Mouse (Mus musculus): ENCODE data around the gene Ptprh. TPM values are rescaled to one million over a fixed set of nuclear protein-coding genes. Genes with fewer than 3 reads are reported as not detected.

Ptprh gene
- polyA plus RNA-seq, 1 experiment from 2014 or later, result not detected

DNA sequence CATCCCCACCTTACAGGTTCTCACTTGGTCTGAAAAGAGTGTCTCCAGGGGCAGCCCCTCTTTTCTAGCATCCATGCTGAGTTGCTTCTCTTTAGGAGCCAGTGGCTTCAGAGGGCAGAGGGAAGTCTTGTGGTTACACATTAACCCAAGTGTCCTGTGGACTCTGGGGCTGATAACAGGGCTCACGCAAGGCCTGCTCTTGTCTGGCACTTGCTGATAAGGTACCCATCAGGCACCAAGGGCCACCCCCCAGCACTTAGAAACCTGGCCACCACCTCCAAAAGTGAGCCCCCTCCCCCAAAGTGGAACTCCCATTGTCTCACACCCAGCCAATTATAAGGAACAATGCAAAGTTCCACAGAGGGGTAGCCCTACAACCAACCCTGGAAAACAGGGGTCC, 26.4 kb upstream of the Ptprh start:
- POLR2A ChIA-PET, result no interaction called here
- ATAC-seq, result no peak
- no peak for DNase-seq (ENCODE audit: low read depth, low spot score)
- CTCF ChIA-PET, result no interaction called here
- TF ChIP-seq CTCF (IDR thresholded peaks at IDR 0.05), result no peak
- H3K27me3 ChIP-seq, result no peaks in the 10 kb centered on the region
- in situ Hi-C loops (cut with MboI; ENCODE audit: low pct_unique_long_range_greater_than_20kb), result no loop called here

- no peak for ATAC-seq
- in situ Hi-C loops (cut with MboI; ENCODE audit: low pct_unique_long_range_greater_than_20kb), result loop anchor here (10.0 kb wide), 1 partner anchor 175 kb away; no protein-coding TSS in a partner anchor
Observed at GRCm38 (mm10) chr7:4629586-4629985, 25.7 kb upstream of the Ptprh start.

GRCm38 (mm10) chr7:4625928-4626327, 22.1 kb upstream of the Ptprh start:
- no peak for ATAC-seq
- CTCF ChIA-PET, result no interaction called here
- POLR2A ChIA-PET, result no interaction called here

More at GRCm38 (mm10) chr7:4629586-4629985, 25.7 kb upstream of the Ptprh start:
- no peaks in the 10 kb centered on the region for H3K27me3 ChIP-seq
- CTCF ChIA-PET, result no interaction called here
- TF ChIP-seq CTCF (IDR thresholded peaks at IDR 0.05), result no peak
- POLR2A ChIA-PET, result no interaction called here
- no peak for DNase-seq (ENCODE audit: low read depth, low spot score)

DNA sequence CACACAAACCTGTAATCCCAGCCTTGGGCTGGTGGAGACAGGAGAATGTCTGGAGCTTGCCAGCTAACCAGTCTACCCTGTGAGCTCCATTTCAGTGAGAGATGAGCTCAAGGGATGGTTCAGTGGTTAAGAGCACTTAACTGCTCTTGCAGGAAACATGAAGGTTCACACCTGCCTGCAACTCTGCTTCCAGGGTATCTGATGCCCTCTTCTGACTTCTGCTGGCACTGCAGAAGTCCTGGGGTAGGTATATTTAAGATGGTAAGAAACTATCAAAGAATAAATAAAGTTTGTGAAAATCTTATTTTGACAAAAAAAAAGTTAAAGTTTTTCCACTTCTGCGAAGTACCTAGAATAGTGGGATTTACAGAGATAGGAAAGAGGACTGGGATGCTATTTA, 20.5 kb upstream of the Ptprh start:
- no peak for DNase-seq (ENCODE audit: low read depth, low spot score)
- in situ Hi-C loops (cut with MboI; ENCODE audit: low pct_unique_long_range_greater_than_20kb), result loop anchor here (10.0 kb wide), 1 partner anchor 180 kb away; no protein-coding TSS in a partner anchor
- TF ChIP-seq CTCF (IDR thresholded peaks at IDR 0.05), result no peak
- ChIA-PET POLR2A (interaction anchor here (0.7 kb wide), 1 partner anchor 21 kb away, joined by 3 read pairs; no protein-coding TSS in a partner anchor), CTCF (interaction anchor here (1.1 to 1.2 kb wide), 2 partner anchors 9 to 168 kb away, joined by 3 to 4 read pairs; partner anchors contain the start of gene Rpl28)
- no peaks in the 10 kb centered on the region for H3K27me3 ChIP-seq
- ATAC-seq, result no peak

More at GRCm38 (mm10) chr7:4625928-4626327, 22.1 kb upstream of the Ptprh start:
- no peak for TF ChIP-seq CTCF (IDR thresholded peaks at IDR 0.05)
- in situ Hi-C loops (cut with MboI; ENCODE audit: low pct_unique_long_range_greater_than_20kb), result loop anchor here (10.0 kb wide), 1 partner anchor 179 kb away; no protein-coding TSS in a partner anchor
- no peak for DNase-seq (ENCODE audit: low read depth, low spot score)
- no peaks in the 10 kb centered on the region for H3K27me3 ChIP-seq

DNA sequence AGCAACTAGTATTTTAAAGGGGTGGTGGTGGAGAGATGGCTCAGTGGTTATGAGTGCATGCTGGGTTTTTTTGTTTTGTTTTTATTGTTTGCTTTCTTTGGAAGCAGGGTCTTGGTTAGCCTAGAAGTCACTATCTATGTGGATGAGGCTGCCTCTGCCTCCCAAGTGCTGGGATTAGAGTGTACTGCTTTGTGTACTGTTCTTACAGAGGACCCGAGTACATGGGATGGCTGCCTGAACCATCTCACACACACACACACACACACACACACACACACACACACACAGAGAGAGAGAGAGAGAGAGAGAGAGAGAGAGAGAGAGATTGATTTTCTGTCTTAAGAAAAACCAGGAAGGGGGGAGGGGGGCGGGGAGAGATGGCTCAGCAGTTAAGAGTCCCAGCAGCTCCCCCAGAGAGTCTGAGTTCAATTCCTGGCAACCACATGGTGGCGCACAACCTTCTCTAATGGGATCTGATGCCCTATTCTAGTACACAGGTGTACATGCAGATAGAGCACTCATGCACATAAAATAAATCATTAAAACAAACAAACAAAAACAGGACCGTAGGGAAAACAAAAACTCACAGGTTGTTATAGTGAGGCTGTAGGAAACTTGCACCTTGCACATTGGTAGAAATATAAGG, 19.8 kb upstream of the Ptprh start:
- in situ Hi-C loops (cut with MboI; ENCODE audit: low pct_unique_long_range_greater_than_20kb), result loop anchor here (10.0 kb wide), 1 partner anchor 181 kb away; no protein-coding TSS in a partner anchor
- ATAC-seq (no peak), DNase-seq (ENCODE audit: low read depth, low spot score) (no peak)
- peak; percentile 56 for TF ChIP-seq CTCF (IDR thresholded peaks at IDR 0.05)
- ChIA-PET CTCF (interaction anchor here (0.6 to 1.2 kb wide), 4 partner anchors 8 to 169 kb away, joined by 3 to 4 read pairs (median 3); partner anchors contain the start of gene Rpl28), POLR2A (interaction anchor here (0.7 kb wide), 1 partner anchor 22 kb away, joined by 3 read pairs; no protein-coding TSS in a partner anchor)
- no peaks in the 10 kb centered on the region for H3K27me3 ChIP-seq

GRCm38 (mm10) chr7:4619979-4620378, 16.1 kb upstream of the Ptprh start:
- H3K27me3 ChIP-seq, result peaks cover 5% of the 10 kb centered on the region
- ATAC-seq (peak; percentile 26), DNase-seq (ENCODE audit: low read depth, low spot score) (peak; percentile 20)
- no peak for TF ChIP-seq CTCF (IDR thresholded peaks at IDR 0.05)
- in situ Hi-C loops (cut with MboI; ENCODE audit: low pct_unique_long_range_greater_than_20kb), result loop anchor here (10.0 kb wide), 2 partner anchors 55 to 185 kb away; no protein-coding TSS in a partner anchor
- CTCF ChIA-PET, result no interaction called here
- POLR2A ChIA-PET, result no interaction called here

- in situ Hi-C loops (cut with MboI; ENCODE audit: low pct_unique_long_range_greater_than_20kb), result loop anchor here (10.0 kb wide), 1 partner anchor 49 kb away; no protein-coding TSS in a partner anchor
- ChIA-PET CTCF (no interaction called here), POLR2A (no interaction called here)
- ATAC-seq (no peak), DNase-seq (ENCODE audit: low read depth, low spot score) (no peak)
- peaks cover 27% of the 10 kb centered on the region for H3K27me3 ChIP-seq
- TF ChIP-seq CTCF (IDR thresholded peaks at IDR 0.05), result no peak
Observed at GRCm38 (mm10) chr7:4613740-4614403, 10.0 kb upstream of the Ptprh start.

DNA sequence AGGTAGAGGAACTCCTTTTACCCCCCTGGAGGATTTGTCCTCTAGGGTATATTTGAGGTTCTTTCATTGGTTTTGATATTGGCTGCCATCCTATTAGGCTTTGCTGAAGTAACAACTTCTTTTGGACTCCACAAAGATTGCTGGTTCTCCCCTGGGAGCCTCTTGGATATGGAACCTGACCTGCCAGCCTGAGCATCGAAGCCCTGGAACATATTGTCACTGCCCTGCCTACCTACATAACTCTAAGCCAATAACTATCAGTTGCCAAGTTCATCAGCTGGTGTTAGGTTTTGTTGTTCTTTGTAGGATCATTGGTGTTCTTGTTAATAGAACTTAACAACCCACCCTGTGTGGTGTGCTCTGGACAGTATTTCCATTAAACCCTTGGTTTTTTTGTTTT, 9.1 kb upstream of the Ptprh start:
- DNase-seq (ENCODE audit: low read depth, low spot score), result no peak
- ChIA-PET CTCF (no interaction called here), POLR2A (no interaction called here)
- peaks cover 27% of the 10 kb centered on the region for H3K27me3 ChIP-seq
- in situ Hi-C loops (cut with MboI; ENCODE audit: low pct_unique_long_range_greater_than_20kb), result loop anchor here (10.0 kb wide), 1 partner anchor 48 kb away; no protein-coding TSS in a partner anchor
- ATAC-seq, result no peak
- TF ChIP-seq CTCF (IDR thresholded peaks at IDR 0.05), result no peak

- ATAC-seq (no peak), DNase-seq (ENCODE audit: low read depth, low spot score) (no peak)
- ChIA-PET CTCF (no interaction called here), POLR2A (no interaction called here)
- TF ChIP-seq CTCF (IDR thresholded peaks at IDR 0.05), result no peak
- in situ Hi-C loops (cut with MboI; ENCODE audit: low pct_unique_long_range_greater_than_20kb), result loop anchor here (10.0 kb wide), 1 partner anchor 48 kb away; no protein-coding TSS in a partner anchor
- H3K27me3 ChIP-seq, result peaks cover 22% of the 10 kb centered on the region
Observed at GRCm38 (mm10) chr7:4612386-4612785, 8.5 kb upstream of the Ptprh start.

GRCm38 (mm10) chr7:4611921-4612341, 8.1 kb upstream of the Ptprh start:
- in situ Hi-C loops (cut with MboI; ENCODE audit: low pct_unique_long_range_greater_than_20kb), result loop anchor here (10.0 kb wide), 1 partner anchor 47 kb away; no protein-coding TSS in a partner anchor
- TF ChIP-seq CTCF (IDR thresholded peaks at IDR 0.05), result no peak
- DNase-seq (ENCODE audit: low read depth, low spot score), result no peak
- ChIA-PET CTCF (no interaction called here), POLR2A (no interaction called here)
- H3K27me3 ChIP-seq, result peaks cover 22% of the 10 kb centered on the region
- ATAC-seq, result no peak

DNA sequence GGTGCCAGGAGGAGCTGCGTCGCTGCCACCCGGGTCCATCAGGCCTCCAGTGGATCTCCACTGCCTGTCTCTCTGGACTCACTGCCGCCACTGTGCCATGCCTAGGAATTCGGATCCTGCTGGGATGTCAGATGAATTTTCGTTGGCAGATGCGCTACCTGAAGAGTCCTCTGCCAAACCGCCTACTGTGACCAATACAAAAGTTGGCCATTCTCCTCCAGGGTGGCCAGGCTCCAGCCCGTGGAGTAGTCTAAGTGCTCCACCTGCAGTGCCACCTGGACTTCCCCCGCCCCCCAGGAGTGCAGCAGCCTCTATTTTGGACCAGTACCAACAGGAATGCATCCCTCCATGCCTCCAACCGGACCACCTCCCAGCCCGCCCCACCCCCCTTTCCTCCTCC, 7.7 kb upstream of the Ptprh start:
- ATAC-seq, result no peak
- in situ Hi-C loops (cut with MboI; ENCODE audit: low pct_unique_long_range_greater_than_20kb), result loop anchor here (10.0 kb wide), 1 partner anchor 47 kb away; no protein-coding TSS in a partner anchor
- ChIA-PET CTCF (no interaction called here), POLR2A (no interaction called here)
- TF ChIP-seq CTCF (IDR thresholded peaks at IDR 0.05), result no peak
- no peak for DNase-seq (ENCODE audit: low read depth, low spot score)
- peaks cover 22% of the 10 kb centered on the region for H3K27me3 ChIP-seq

All from Patski (cell line).